Mouse (Mus musculus) cerebellum, postnatal 10 days (tissue): Measurements from ENCODE around the gene P2ry4.

ENCODE experiments used
- DNase-seq, 2 experiments: peaks; one replicate each; pipeline ENCODE4 v3.0.0; 2021; ENCODE audit warnings: mixed read lengths in 2 of 2

The P2ry4 gene

GRCm38 (mm10) chrX:100594791-100595190 lies at the start of gene P2ry4:
Gene P2ry4, minus strand, starts transcription at chrX:100594869.
- no peak for DNase-seq

- no peak for DNase-seq
Observed at GRCm38 (mm10) chrX:100638477-100638876, 43.8 kb upstream of the P2ry4 start.

GRCm38 (mm10) chrX:100629076-100629475 lies 34.4 kb upstream of the P2ry4 start:
- no peak for DNase-seq

DNA sequence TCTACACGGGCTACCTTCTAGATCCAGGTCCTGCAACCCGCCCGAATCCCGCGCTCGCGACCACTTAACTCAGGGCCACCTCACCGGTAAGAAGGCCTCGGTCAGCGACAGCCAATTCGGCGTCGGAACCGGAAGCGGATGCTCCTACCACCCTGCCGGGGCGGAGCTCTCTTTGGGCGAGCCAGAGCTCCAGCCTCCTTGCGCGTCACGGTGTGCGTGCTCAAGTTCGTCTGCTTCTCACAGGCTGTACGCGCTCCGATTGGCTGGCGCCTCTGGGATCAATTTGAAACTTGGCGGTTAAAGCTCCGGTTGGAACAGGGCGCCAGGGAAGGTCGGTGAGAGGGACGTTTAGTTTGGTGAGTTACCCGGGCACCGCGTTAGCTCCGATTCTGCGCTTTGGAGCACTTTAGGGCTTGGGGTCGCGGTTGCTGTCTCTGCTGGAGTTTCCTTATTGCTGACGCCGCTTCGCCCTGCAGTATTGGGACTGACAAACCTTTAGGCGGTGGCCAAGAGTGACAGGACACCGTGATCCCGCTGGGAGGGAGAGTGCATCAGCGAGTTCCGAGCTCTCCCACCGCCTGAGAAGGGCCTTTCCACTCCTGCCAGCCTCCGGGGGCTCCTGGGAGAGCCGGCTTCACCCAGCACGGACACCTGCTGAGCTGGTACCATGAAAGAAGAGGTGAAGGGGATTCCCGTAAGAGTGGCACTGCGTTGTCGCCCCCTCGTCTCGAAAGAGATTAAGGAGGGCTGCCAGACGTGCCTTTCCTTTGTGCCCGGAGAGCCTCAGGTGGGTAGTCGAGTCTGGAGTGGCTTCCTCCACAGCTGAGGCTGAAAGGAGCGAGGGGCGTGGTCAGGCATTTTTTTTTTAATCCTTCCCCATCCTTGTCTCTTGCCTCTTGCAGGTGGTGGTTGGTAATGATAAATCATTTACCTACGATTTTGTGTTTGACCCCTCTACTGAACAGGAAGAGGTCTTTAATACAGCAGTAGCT lies 31.4 kb upstream of the P2ry4 start, which contains the start of gene Pdzd11:
Gene Pdzd11 (minus strand): TSS at position 767 of the 992 bp plus-strand sequence.
- DNase-seq, result peak; percentile 90 to 94

GRCm38 (mm10) chrX:100625546-100625801 lies 30.8 kb upstream of the P2ry4 start, which contains the start of gene Kif4:
Gene Kif4, plus strand, starts transcription at chrX:100625737.
- DNase-seq, result no peak

DNA sequence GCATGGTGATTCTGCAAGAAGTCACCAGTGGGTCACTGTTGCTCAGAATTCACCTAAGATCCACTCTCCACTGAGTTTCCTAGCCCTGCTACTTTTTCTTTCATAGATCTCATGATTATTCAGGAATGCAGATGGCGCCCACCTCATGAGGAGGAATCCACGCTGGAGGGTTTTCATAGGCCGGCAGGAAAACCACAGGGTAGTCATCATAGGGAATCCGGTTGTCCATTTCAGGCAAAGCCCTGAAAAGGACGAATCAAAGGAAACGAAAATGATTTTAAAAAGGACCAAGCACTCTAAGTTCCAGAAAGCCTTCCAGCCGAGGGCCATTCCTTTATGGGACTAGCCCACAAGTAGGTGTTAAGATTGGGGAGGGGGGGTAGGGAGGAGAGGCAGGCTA lies 30.5 kb upstream of the P2ry4 start:
- peak in 1 of 2 experiments; percentile 13 for DNase-seq

- no peak for DNase-seq
Observed at GRCm38 (mm10) chrX:100624242-100624641, 29.6 kb upstream of the P2ry4 start.

- DNase-seq, result peak in 1 of 2 experiments; percentile 8
Observed at GRCm38 (mm10) chrX:100621366-100621765, 26.7 kb upstream of the P2ry4 start.

DNA sequence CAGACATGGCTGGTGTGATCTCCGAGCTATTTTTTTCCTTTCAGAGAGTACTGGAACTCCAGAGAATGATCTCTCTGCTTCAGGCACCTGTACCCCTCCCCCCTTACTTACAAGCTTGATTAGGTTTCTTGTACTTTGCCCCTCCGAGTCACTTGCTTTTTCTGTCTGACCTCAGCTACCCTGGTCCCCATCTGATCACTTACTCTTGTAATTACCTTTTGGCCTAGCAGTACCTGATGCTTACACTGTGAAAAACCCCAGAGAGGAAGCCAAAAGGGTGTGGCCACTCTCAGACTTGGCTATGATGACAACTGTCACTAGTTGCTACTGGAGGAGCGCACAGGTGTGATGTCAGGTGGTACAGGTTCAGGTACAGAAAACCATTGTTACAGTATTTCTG lies 23.8 kb upstream of the P2ry4 start:
- peak in 1 of 2 experiments; percentile 23 for DNase-seq

- no peak for DNase-seq
Observed at GRCm38 (mm10) chrX:100605314-100605713, 10.6 kb upstream of the P2ry4 start, which contains the start of gene Arr3. Gene Arr3, plus strand, starts transcription at chrX:100605497.

GRCm38 (mm10) chrX:100599755-100600154 lies 5.1 kb upstream of the P2ry4 start:
- no peak for DNase-seq

DNA sequence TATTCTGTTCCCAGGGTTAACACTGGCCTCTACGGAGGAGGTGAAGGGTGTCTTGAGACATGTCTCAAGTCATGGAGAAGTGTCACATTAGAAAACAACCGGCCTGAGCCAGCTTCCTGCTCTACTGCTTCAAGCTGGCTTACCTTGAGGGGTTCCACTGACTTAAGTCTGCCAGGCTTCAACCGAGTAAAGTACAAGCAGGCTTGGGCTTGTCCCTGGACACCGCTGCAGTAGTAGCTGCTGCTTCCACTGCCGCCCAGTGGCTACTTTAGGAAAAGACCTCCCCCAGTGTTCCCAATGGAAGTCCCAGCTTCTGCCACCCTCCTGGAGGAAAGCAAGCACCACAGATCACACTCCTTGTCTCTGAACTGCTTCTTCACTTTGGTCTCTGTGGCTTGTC lies 2.8 kb upstream of the P2ry4 start:
- DNase-seq, result peak; percentile 35 to 48

GRCm38 (mm10) chrX:100571951-100572350 lies 22.7 kb downstream of the P2ry4 start, which contains the start of gene Awat1:
Gene Awat1, plus strand, starts transcription at chrX:100572251.
- DNase-seq, result no peak

DNA sequence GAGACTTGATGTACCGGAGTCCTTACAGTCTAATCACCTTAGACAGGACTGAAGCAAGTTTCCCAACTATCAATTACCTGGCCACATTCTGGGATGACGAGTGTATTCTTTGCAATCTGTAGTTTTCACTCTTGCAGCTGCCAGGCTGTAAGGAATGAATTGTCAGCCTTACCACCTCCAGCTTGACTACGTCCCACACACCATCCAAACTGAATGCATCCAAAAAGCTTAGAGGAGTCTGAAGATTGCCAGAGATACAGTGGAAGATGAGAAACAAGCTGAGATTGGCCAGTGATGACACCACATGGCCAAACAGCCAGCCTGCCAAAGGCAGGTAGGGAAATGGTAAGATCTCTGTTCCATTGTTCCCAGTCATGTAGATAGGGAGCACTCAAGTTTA lies 29.0 kb downstream of the P2ry4 start:
- no peak for DNase-seq

- no peak for DNase-seq
Observed at GRCm38 (mm10) chrX:100556026-100556425, 38.6 kb downstream of the P2ry4 start.
